Mouse (Mus musculus) testis, postnatal 14 days (tissue): ENCODE data around the gene Olfr1271.
"Not testable (repeated sequence)": the region's sequence is repeated elsewhere in the genome, so short reads cannot be mapped to it uniquely, and the experiment has no call there.

Experiments
- DNase-seq: peaks from one replicate; pipeline ENCODE4 v3.0.0; 2021; ENCODE audit warnings: low spot score

Olfr1271 gene

DNA sequence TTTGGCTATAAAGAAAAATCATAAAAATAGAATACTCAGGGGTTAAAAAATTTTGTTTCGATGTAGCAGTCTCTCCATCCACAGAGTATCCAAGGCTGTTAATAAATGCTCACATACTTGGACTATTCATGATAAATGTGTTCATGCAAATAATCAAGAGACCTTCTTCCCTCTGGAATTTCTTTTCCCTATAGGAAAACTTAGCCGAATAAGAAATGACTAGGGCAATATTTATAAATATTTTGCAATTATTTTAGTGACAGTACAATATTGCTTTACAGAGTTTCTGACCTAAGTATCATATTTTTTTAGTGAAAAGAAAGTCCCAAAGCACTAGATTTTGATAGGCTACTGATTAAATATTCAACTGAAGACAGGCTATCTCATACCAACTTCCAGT lies at the start of gene Olfr1271:
Olfr1271 (minus strand) TSS at position 101 of the 400 bp plus-strand sequence.
- no peak for DNase-seq

DNA sequence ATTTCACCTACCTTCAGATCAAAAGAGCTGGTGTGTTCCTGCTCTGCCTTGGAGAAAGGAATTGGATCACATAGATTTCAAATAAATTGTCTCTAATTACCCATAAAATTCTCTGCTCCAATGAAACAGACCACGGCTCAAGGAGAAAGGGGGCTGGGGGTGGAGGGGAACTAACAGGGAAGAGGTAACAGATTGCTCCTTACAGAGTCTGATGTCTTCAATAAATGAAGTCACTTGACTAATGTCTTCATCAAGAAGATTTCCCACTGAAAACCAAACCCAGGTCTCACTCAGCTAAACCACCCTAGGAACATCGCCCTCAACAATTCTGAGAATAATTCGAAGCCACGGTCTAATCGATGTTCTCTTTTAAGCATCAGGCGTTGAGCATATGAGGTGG lies 21.9 kb upstream of the Olfr1271 start, which contains the start of gene Olfr1272:
Olfr1272 (minus strand) TSS at position 101 of the 400 bp plus-strand sequence.
- no peak for DNase-seq

DNA sequence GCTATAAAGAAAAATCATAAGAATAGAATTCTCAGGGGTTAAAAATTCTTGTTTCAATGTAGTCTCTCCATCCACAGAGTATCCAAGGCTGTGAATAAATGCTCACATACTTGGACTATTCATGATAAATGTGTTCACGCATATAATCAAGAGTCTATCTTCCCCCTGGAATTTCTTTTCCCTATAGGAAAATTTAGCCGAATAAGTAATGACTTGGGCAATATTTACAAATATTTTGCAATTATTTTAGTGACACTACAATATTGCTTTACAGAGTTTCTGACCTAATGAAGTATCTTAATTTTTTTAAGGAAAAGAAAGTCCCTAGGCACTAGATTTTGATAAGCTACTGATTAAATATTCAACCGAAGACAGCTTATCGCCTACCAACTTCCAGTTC lies 13.3 kb downstream of the Olfr1271 start, which contains the start of gene Olfr142:
Olfr142 (minus strand) TSS at position 101 of the 400 bp plus-strand sequence.
- DNase-seq, result no peak

DNA sequence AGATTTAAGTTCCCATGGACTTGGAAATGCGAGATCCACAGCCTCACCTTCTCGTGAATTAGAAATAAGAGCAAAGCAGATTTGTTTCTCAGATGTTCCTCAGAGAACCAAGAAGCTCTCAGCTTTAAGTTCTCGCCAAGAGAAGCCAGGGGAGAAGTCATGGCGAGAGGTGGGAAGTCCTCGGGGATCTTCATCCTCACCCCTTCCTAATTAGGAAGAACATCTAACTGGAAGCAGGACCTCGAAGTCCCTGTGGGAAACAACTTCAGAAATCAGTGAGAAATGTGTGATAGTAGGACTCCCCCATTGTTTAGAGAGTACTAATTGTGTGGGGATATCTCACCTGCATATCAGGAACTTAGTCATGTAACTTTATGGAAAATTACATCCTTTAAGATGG lies 46.4 kb downstream of the Olfr1271 start, which contains the start of gene Olfr1506:
Olfr1506 (minus strand) TSS at position 101 of the 400 bp plus-strand sequence.
- not testable (repeated sequence) for DNase-seq
